Comparison of ENCODE assay signal across 8 mouse cellular contexts in the genomic region with DNA sequence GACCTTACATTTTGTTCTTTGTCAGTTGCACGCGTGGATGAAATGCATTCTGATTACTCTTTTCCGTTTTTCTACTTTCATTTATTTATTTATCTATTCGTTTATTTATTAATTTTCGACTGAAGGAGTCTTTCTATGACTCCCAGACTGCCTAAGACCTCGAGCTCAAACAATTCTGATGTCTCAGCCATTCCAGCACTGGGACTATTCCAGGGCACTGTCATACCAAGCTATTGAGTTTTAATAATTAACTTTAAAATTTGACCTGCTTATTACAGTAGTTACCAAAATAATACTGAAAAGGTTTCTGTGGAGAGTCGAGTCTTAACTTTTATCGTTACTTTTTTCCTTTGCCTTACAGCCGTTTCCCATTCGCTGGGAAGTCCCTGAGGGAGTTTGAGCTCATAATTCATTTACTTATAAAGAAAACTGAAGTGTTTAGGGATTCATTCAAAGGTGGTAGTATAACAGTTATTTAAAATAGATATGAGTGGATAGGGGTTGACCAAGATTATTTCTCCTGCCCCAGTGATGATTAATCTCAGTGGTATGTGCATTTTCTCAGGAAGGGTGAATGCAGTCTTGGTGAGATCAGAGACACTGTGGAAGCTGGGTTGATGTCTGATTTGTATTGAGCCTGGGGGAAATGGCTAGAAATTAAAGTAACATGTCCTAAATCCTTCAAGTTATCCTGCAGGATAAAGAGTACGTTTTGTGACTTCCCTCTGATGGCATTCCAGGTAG. TPM values are rescaled to one million over a fixed set of nuclear protein-coding genes. Genes with fewer than 3 reads are reported as not detected.
DNase-seq lines count a peak whose midpoint lies in the region; ATAC-seq and TF ChIP-seq lines count a peak whose summit lies in the region.

No protein-coding gene starts in this region.

- WGBS in hindbrain, embryonic 11.5 days = 59% methylated on average over 11 of the region's 11 CpGs
- WGBS in liver, embryonic 12.5 days (ENCODE audit: insufficient replicate concordance) = 19% methylated on average over 11 of the region's 11 CpGs

- no peaks in the 10 kb centered on the region for H3K27me3 ChIP-seq in E14TG2a.4 (ENCODE audit: insufficient read depth, low read length)
- H3K27me3 ChIP-seq in hindbrain, embryonic 11.5 days (ENCODE audit: control insufficient read depth, insufficient read depth, low read length) = no peaks in the 10 kb centered on the region
- H3K27me3 ChIP-seq in liver, embryonic 12.5 days (replicated peaks) = no peaks in the 10 kb centered on the region

- no peak for ATAC-seq in hindbrain, embryonic 11.5 days (ENCODE audit: low FRiP score)
- no peak for ATAC-seq in liver, embryonic 12.5 days
- no peak for ATAC-seq in erythroid progenitor cell, adult 5-6 weeks (replicated peaks; ENCODE audit: low FRiP score, poor library complexity, severe bottlenecking)

- peaks cover 2% of the 10 kb centered on the region; the same call in 1 of the 2 replicates for H3K36me3 ChIP-seq in E14TG2a.4 (ENCODE audit: insufficient read depth, low read length)
- H3K36me3 ChIP-seq in hindbrain, embryonic 11.5 days (ENCODE audit: control insufficient read depth, insufficient read depth, low read length) = no peaks in the 10 kb centered on the region
- H3K36me3 ChIP-seq in liver, embryonic 12.5 days = peaks cover 12% of the 10 kb centered on the region

- H3K4me1 ChIP-seq in E14TG2a.4 (replicated peaks; ENCODE audit: low read depth, low read length) = peaks cover 27% of the 10 kb centered on the region
- no peaks in the 10 kb centered on the region for H3K4me1 ChIP-seq in hindbrain, embryonic 11.5 days (replicated peaks; ENCODE audit: control insufficient read depth, insufficient read depth, low read length)
- peaks cover 68% of the 10 kb centered on the region for H3K4me1 ChIP-seq in liver, embryonic 12.5 days

- no peaks in the 10 kb centered on the region for H3K9me3 ChIP-seq in E14TG2a.4 (ENCODE audit: low read length)
- H3K9me3 ChIP-seq in hindbrain, embryonic 11.5 days (ENCODE audit: control insufficient read depth, low read length) = no peaks in the 10 kb centered on the region
- H3K9me3 ChIP-seq in liver, embryonic 12.5 days (replicated peaks) = no peaks in the 10 kb centered on the region

- no peak overlapping the region for H3K9ac ChIP-seq in hindbrain, embryonic 11.5 days (ENCODE audit: low read depth, low read length)
- peak overlapping the region; percentile 93 for H3K9ac ChIP-seq in liver, embryonic 12.5 days

- H3K27ac ChIP-seq in hindbrain, embryonic 11.5 days (ENCODE audit: low read depth, low read length) = no peak overlapping the region
- H3K27ac ChIP-seq in liver, embryonic 12.5 days = peak overlapping the region; percentile 98

- H3K4me2 ChIP-seq in hindbrain, embryonic 11.5 days (replicated peaks; ENCODE audit: low read depth, low read length) = peak overlapping the region; percentile 71
- H3K4me2 ChIP-seq in liver, embryonic 12.5 days = peak overlapping the region; percentile 69

- H3K4me3 ChIP-seq in E14TG2a.4 (replicated peaks; ENCODE audit: low read length) = peak overlapping the region; percentile 79
- peak overlapping the region; percentile 49; the same call in 1 of the 2 replicates for H3K4me3 ChIP-seq in hindbrain, embryonic 11.5 days (ENCODE audit: low read depth, low read length)
- H3K4me3 ChIP-seq in liver, embryonic 12.5 days = peak overlapping the region; percentile 87

- TF ChIP-seq CTCF in E14TG2a.4 (conservative IDR thresholded peaks at IDR 0.05; ENCODE audit: low read length) = no peak

- DNase-seq in 3T3-L1 (ENCODE audit: low read depth, low spot score) = peak; percentile 85
- no peak for DNase-seq in hindbrain, embryonic 11.5 days (ENCODE audit: low spot score)
- no peak for DNase-seq in cerebellum, adult 11 months
- DNase-seq in right cerebral cortex, adult 18-20 months = no peak
- no peak for DNase-seq in adipocyte (ENCODE audit: low spot score)

RNA-seq across cellular contexts. Expression of gene Abcg2, which starts 56.9 kb away (rescaled TPM):
- 41.8 and 46.7 TPM in 2 replicates for polyA plus RNA-seq in hindbrain, embryonic 11.5 days (2014; fragmentation: Nextera tagmentation; extraction: Ambion mirVana)
- 206 and 209 TPM in 2 replicates for polyA plus RNA-seq in liver, embryonic 12.5 days (2016; fragmentation: Nextera tagmentation; extraction: Ambion mirVana)
- 226 and 296 TPM in 2 replicates for total RNA-seq in erythroid progenitor cell, adult 5-6 weeks (2015; ENCODE audit: low replicate concordance)
- total RNA-seq in erythroid progenitor cell, adult 5-6 weeks (2017; ENCODE audit: low replicate concordance) = 601 and 799 TPM in 2 replicates
